Mouse (Mus musculus) frontal cortex, postnatal 25 days (tissue): Measurements from ENCODE around the gene Pdzk1.

Experiments used
- DNase-seq, 2 experiments: peaks; one replicate each; pipeline ENCODE4 v3.0.0; 2022; ENCODE audit warnings: low spot score in 2 of 2

Pdzk1 gene

GRCm38 (mm10) chr3:96834587-96835348 lies 5.7 kb downstream of the Pdzk1 start:
- DNase-seq: no peak

- DNase-seq: no peak
These were observed 7.3 kb downstream of the Pdzk1 start for GRCm38 (mm10) chr3:96836414-96836813.

GRCm38 (mm10) chr3:96838996-96839645 lies 10.0 kb downstream of the Pdzk1 start:
- no peak for DNase-seq

- no peak for DNase-seq
These were observed 16.1 kb downstream of the Pdzk1 start for GRCm38 (mm10) chr3:96845191-96845590.

- no peak for DNase-seq
These were observed 16.7 kb downstream of the Pdzk1 start for GRCm38 (mm10) chr3:96845806-96846205.

- no peak for DNase-seq
These were observed 17.9 kb downstream of the Pdzk1 start for GRCm38 (mm10) chr3:96846985-96847384.

- DNase-seq: no peak
These were observed 18.6 kb downstream of the Pdzk1 start for GRCm38 (mm10) chr3:96847661-96848060.

- DNase-seq: no peak
These were observed 19.4 kb downstream of the Pdzk1 start for GRCm38 (mm10) chr3:96848470-96848869.

- no peak for DNase-seq
These were observed 20.2 kb downstream of the Pdzk1 start for GRCm38 (mm10) chr3:96849168-96849727.

GRCm38 (mm10) chr3:96852561-96852960 lies 23.5 kb downstream of the Pdzk1 start:
- DNase-seq: no peak

GRCm38 (mm10) chr3:96854376-96854775 lies 25.3 kb downstream of the Pdzk1 start:
- DNase-seq: no peak

- DNase-seq: no peak
These were observed 26.7 kb downstream of the Pdzk1 start for GRCm38 (mm10) chr3:96855833-96856232.

- DNase-seq: peak in 1 of 2 experiments; percentile 2
These were observed 31.4 kb downstream of the Pdzk1 start for GRCm38 (mm10) chr3:96860498-96860897.

- no peak for DNase-seq
These were observed 38.8 kb downstream of the Pdzk1 start for GRCm38 (mm10) chr3:96867863-96868262.

GRCm38 (mm10) chr3:96868566-96868965 lies 39.5 kb downstream of the Pdzk1 start:
- no peak for DNase-seq

GRCm38 (mm10) chr3:96869091-96869490 lies 40.0 kb downstream of the Pdzk1 start:
- DNase-seq: no peak

- DNase-seq: no peak
These were observed 41.2 kb downstream of the Pdzk1 start for GRCm38 (mm10) chr3:96870270-96870669.

GRCm38 (mm10) chr3:96871070-96871469 lies 42.0 kb downstream of the Pdzk1 start:
- no peak for DNase-seq

GRCm38 (mm10) chr3:96872501-96872900 lies 43.4 kb downstream of the Pdzk1 start:
- no peak for DNase-seq

GRCm38 (mm10) chr3:96874808-96875571 lies 45.9 kb downstream of the Pdzk1 start:
- DNase-seq: no peak

- no peak for DNase-seq
These were observed 50.5 kb downstream of the Pdzk1 start for GRCm38 (mm10) chr3:96879536-96879935.

- no peak for DNase-seq
These were observed 51.3 kb downstream of the Pdzk1 start for GRCm38 (mm10) chr3:96880385-96880784.
